Mouse (Mus musculus): Measurements from ENCODE around the gene Mrpl18.
A peak's percentile ranks its signal among the peaks of the same experiment; 100 is the strongest.
"Not testable (repeated sequence)": the region's sequence is repeated elsewhere in the genome, so short reads cannot be mapped to it uniquely, and the experiment has no call there.

The Mrpl18 gene

GRCm38 (mm10) chr17:12915881-12916583 lies at the start of gene Mrpl18:
Mrpl18 (minus strand) TSS chr17:12916345.
- DNase-seq (ENCODE audit: low spot score in 2 of 2) = peak; percentile 98 to 99

GRCm38 (mm10) chr17:12963476-12963875 lies 47.3 kb upstream of the Mrpl18 start:
- DNase-seq (ENCODE audit: low spot score in 2 of 2) = no peak

- peak; percentile 89 to 94 for DNase-seq (ENCODE audit: low spot score in 2 of 2)
Observed at GRCm38 (mm10) chr17:12960331-12960873, 44.3 kb upstream of the Mrpl18 start, which contains the start of gene Acat2. Acat2 (minus strand) TSS chr17:12960747.

- DNase-seq (ENCODE audit: low spot score in 2 of 2) = not testable (repeated sequence)
Observed at GRCm38 (mm10) chr17:12959377-12959776, 43.2 kb upstream of the Mrpl18 start.

GRCm38 (mm10) chr17:12956664-12957063 lies 40.5 kb upstream of the Mrpl18 start:
- DNase-seq (ENCODE audit: low spot score in 2 of 2) = no peak

GRCm38 (mm10) chr17:12949669-12950068 lies 33.5 kb upstream of the Mrpl18 start:
- no peak for DNase-seq (ENCODE audit: low spot score in 2 of 2)

- no peak for DNase-seq (ENCODE audit: low spot score in 2 of 2)
Observed at GRCm38 (mm10) chr17:12942459-12943162, 26.5 kb upstream of the Mrpl18 start.

- DNase-seq (ENCODE audit: low spot score in 2 of 2) = no peak
Observed at GRCm38 (mm10) chr17:12941543-12942260, 25.6 kb upstream of the Mrpl18 start.

GRCm38 (mm10) chr17:12940151-12940805 lies 24.1 kb upstream of the Mrpl18 start, which contains the start of gene Acat3:
Acat3 (minus strand) TSS chr17:12940600.
- no peak for DNase-seq (ENCODE audit: low spot score in 2 of 2)

- DNase-seq (ENCODE audit: low spot score in 2 of 2) = not testable (repeated sequence)
Observed at GRCm38 (mm10) chr17:12939377-12940148, 23.4 kb upstream of the Mrpl18 start.

- DNase-seq (ENCODE audit: low spot score in 2 of 2) = no peak
Observed at GRCm38 (mm10) chr17:12938077-12938476, 21.9 kb upstream of the Mrpl18 start.

GRCm38 (mm10) chr17:12937412-12937970 lies 21.3 kb upstream of the Mrpl18 start:
- no peak for DNase-seq (ENCODE audit: low spot score in 2 of 2)

- no peak for DNase-seq (ENCODE audit: low spot score in 2 of 2)
Observed at GRCm38 (mm10) chr17:12935719-12936118, 19.6 kb upstream of the Mrpl18 start.

GRCm38 (mm10) chr17:12931576-12931975 lies 15.4 kb upstream of the Mrpl18 start:
- DNase-seq (ENCODE audit: low spot score in 2 of 2) = not testable (repeated sequence)

GRCm38 (mm10) chr17:12925703-12926180 lies 9.6 kb upstream of the Mrpl18 start:
- DNase-seq (ENCODE audit: low spot score in 2 of 2) = no peak

GRCm38 (mm10) chr17:12925001-12925400 lies 8.9 kb upstream of the Mrpl18 start:
- DNase-seq (ENCODE audit: low spot score in 2 of 2) = no peak

GRCm38 (mm10) chr17:12921073-12921472 lies 4.9 kb upstream of the Mrpl18 start:
- no peak for DNase-seq (ENCODE audit: low spot score in 2 of 2)

- DNase-seq (ENCODE audit: low spot score in 2 of 2) = peak in 1 of 2 experiments; percentile 45
Observed at GRCm38 (mm10) chr17:12916588-12917380, 639 bp upstream of the Mrpl18 start.

- no peak for DNase-seq (ENCODE audit: low spot score in 2 of 2)
Observed at GRCm38 (mm10) chr17:12915488-12915880, 661 bp downstream of the Mrpl18 start, which contains the start of gene Tcp1. Tcp1 (plus strand) TSS chr17:12915701.

Data from urinary bladder, postnatal 36 days (tissue).